Mouse (Mus musculus) embryo, embryonic 10.5 days (tissue): Measurements from ENCODE around the gene Gm1123.

ENCODE experiments used
- DNase-seq: peaks from one replicate; pipeline ENCODE4 v3.0.0-alpha.2; 2015; ENCODE audit warnings: low spot score

Gene Gm1123

DNA sequence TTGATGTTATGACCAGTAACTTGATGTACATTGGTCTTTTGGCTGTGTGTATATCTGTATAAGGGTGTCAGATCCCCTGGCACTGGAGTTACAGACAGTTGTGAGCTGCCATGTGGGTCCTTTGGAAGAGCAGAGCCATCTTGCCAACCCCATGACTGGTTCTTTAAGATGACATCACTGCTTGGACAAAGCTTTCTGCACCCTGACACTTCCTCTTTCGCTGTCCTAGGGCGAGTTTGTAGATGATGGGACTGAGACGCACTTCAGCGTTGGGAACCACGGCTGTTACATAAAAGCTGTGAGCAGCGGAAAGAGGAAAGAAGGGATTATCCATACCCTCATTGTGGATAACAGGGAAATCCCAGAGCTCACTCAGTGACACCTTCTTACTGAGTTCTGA lies 34.2 kb downstream of the Gm1123 start:
- no peak for DNase-seq

DNA sequence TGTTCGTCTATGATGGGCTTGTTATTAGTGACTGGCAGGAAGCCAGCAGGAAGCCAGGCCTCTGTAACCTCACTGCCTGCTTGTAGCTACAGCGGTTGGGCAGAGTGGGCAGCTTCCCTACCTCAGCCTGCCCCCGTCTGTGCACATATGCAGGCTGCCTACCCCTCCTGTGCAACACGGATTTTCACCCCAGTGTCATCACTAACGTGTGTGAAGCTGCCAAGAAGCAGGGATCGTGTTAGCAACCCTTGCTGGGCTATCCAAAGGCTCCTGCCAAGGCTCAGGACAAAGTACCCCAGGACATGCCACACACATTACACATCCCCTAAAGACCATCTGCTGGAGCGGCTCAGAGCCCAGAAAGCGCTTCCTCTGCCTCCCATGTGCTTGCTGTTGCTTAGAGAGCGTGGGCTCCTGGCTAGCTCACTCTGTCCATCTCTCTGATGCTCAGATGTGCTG lies 35.6 kb downstream of the Gm1123 start:
- DNase-seq: no peak

DNA sequence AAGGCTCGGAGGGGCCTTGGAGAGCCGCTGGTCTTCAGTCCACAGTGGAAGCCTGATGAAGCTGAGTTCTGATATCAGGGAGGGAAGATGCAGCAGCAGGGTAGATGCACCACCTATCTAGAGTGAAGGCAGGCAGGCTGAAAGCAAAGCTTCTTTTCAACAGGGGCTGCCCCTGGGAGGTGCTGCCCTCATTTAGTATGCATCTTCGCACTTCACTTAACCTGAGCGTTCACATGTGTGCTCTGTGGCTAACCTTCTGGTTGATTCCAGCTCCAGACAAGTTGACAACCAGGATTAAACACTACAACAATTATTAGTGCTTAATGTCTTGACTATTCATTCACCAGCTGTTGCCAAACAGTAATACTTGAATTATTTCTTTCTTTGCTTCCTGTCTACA lies 41.4 kb downstream of the Gm1123 start:
- DNase-seq: no peak

DNA sequence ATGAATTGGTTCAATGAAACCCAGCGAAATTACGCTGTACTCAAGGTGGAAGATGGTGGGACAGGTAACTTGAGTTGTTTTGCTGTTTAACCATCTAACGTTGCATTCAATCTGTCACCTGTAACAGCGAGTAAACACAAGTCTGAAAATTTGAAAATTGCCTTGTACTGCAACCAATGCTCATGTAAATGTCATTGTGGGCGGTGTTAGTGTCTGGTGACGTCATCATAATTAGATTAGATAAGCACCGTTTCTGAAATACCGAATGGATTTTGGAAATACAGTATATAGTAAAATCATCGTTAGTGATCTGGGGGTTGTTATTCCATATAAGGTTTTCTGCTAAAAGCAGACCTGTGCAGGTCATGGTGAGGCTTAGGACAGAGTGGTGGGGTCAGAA lies 48.4 kb downstream of the Gm1123 start:
- no peak for DNase-seq

DNA sequence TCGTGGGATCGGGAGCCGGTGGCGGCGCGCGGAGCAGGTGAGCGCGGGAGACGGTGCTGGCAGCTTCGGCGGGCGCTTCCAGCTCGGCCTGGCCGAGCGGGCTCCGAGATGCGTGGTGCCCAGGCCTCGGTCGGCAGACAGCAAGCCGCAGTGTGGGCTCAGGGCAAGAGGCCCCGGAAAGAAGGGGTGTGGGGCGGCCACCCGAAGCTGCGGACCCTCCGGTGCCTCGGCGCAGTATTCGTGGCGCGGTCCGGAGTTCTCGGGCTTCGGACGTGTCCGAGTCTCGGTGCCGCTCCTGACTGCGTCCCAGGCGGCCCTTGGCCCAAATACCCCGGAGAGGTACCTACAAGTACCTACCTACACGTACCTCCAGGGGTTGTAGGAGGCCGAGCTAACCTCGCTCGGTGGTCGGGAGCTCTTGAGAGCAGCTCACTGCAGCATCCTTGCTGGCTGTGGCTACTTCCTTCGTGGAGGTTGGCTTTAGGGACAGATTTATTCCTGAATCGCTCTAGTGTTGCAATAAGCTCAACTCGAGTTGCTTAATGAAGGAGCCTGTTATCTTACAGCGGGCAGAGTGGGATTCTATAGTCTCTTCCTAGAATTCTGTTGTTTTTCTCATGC lies 48.9 kb downstream of the Gm1123 start:
- DNase-seq: peak; percentile 49

DNA sequence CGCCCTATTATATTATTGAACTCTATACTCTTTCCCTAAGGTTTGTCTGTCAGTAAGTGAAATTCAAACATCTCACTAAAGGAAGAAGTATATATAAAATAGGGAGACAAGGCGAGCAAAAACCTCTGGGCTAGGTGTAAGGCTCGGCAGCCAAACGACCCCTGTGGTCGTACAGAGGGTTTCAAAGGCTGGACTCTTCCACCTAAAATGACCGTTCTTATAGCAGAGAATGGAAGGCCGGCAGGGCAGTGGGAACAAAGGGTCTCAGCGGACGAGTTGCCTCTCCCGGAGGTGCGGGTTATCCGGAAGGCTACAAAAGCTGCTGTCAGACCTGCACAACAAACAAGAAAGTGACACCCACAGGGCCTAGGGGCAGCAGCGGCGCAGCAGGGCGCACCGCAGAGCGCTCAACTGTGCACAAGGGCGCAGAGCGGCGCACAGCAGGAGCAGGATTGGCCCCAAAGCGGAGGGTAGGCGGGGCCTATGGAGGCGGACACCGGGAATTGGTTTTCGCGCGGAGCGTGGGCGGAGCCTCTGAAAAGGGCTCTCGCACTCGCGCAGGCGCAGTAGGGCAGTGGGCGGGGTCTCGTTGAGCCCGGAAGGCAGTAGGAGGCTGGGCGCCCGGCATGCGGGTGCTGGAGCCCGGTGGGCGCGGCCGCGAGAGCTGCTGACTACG lies 49.6 kb downstream of the Gm1123 start, which contains the start of gene Faim:
Gene Faim, plus strand, starts transcription at position 574 of the 676 bp plus-strand sequence.
- peak; percentile 99 for DNase-seq

DNA sequence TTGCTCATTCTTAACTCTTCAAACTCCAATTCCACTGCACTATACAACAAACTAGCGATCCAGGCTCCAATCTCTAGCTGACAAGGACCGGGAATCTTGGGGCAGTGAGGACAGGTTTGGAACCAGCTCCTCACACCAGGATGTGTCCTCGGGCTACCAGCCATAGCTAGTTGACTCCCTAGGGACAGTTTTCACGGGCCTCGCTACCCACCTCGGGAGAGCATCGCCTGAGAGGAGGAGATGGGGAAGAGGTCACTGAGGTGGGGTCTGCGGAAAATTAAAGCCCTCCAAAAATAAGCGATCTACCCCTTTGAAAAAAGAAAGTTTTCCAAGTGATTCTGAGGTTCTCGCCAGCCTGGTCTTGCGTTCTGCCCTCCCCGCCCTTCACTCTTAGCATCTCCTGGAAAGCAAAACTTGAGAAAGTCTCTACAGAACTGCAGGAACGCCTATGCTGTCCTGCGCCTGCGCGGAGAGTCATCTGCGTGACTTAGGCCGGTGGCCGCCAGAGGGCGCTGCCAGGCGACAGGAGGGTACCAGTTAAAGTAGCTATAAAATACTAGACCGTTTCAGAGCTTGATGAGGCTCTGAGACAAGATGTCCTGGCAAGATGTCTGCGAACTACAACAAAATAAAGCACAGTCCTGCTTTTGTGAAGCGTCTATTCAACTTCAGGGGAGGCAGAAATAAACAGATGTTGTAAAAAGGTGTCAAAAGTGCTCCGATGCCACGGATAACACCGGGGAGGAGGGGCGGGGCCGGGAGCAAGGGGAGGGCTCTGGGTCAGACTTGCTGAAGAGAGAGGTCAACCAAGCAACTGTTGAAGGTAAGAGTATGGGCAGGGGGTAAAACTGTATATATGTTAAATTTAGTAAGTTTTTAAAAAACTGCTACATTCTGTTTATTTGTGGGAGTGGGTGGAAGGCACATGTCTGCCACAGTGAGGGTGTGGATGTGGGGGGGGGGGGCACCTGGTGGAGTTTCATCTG lies 55.8 kb downstream of the Gm1123 start:
- DNase-seq: peak; percentile 93

DNA sequence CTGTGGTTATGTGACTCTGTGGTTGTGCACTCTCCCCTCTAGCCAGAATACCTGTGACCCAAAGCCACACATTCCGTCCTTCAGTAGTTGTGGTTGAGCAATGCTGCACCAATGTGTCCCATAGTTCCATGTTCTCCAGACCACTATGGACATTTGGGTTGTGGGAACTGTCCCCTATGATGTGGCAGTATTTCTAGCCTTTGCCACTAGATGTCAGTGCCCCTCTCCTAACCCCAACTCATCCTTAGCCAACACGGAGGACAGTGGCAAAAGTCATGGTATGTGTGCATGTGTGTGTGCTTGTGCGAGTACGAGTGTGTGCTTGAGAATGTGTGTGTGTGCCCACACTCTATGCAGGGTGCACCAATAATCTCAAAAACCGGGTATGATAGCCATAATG lies 59.0 kb downstream of the Gm1123 start:
- peak; percentile 49 for DNase-seq

DNA sequence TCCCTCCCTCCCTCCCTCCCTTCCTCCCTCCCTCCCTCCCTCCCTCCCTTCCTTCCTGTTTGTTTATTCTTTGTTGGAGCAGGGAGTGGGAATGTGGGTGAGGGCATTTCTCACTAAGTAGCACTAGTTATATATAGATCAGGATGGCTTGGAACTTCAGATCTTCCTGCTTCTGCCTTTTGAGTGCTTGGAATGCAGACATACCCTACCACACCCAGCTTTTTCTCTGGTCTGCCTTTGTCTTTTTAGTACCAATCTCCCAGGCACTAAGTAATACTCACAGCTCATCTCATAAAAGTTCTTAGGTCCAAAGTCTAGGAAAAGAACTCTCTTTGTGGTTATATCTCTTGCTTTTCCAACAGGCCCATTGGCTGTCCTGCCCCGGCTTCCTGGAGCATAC lies 59.4 kb downstream of the Gm1123 start:
- no peak for DNase-seq

DNA sequence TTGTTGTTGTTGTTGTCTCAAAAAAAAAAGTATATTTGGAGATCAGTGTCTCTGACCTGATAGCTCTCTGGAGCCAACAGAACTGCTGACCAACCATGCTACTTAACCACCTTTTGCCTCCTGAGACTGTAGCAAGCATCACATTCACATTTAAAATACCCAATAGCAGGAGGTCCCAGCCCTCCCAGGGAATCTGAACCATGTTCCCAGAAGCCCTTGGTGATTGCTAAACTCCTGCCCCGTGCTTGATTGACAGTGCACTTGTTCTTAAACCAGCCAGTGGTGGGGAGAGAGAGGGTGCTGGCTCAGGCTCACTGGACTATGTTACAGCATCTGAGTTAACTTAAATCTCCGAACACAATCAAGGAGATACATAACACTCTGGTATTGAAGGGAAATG lies 60.6 kb downstream of the Gm1123 start:
- DNase-seq: no peak

DNA sequence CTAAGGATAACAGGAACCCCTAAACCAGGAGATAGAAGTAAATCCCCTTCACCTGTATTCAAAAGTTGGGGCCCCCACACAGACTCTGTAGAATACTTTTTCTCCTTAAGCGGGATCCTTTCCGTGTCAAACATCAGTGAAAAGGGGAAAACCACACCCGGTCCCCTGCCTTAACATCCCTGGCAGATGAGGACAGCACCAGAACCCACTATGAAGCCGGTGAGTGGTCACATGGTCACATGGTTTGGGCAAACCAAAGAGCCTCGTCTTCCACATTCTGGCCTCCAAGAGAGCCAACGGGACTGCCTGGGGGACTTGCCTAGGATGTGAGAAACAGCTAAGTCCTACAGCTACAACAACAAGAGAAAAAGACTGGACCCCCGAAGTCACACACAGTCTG lies 62.0 kb downstream of the Gm1123 start:
- DNase-seq: peak; percentile 44

DNA sequence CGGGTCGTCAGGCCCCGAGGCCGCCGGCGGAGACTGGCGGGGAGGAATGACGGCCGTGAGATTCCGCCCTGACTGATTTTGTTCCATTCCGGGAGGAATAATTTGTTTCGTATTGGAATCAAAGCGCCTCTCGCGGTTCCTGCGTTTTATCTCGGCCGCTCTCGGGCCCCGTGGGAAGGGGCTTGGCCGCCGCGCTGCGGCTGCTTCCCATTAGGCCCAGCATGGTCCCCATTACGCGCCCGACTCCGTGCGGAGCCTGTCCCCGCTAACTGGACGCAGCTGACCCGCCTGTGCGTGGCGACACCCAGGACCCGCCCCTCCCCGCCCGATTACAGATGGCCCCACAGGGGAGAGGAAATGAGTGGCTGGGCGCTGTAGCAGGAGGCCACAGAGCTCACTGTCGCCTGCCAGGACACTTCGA lies 62.4 kb downstream of the Gm1123 start:
- DNase-seq: peak; percentile 59

DNA sequence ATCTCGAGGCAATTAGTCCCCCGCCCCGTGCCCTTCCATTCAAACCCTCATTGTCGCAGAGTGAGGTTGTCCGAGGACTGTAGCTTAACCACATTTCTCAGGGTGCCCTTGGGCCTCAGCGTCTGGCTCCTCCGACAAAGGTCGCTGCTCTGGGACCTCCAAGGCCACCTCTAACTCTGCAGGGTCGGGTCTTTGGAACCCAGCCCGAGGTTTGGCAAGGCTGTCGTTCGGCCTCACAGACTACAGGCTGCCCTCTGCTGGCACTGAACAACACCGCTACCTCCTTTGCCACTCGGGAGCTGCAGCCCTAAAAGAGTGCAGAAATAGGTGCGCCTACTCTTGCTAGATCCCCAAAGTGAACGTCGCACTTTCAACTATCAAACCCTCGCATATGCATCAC lies 70.4 kb downstream of the Gm1123 start:
- DNase-seq: peak; percentile 77

DNA sequence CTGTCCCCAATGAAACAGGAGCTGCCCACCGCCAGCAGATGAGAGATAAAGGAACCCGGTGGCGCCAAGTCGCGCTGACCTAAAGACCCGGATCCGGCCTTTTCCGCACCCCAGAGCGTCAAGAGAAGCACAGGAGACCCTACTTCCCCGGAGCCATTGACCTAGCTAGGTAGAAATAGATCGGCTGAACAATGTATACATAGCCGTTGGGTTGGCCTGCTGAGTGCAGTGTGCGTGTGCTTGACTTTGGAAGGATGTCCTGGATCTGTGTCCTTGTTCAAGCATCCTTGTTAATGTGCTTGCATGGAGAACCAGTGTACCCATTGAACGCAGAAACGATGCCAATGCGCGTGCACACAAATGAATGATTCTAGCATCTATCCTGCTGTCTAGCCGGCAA lies 71.9 kb downstream of the Gm1123 start:
- DNase-seq: peak; percentile 43

DNA sequence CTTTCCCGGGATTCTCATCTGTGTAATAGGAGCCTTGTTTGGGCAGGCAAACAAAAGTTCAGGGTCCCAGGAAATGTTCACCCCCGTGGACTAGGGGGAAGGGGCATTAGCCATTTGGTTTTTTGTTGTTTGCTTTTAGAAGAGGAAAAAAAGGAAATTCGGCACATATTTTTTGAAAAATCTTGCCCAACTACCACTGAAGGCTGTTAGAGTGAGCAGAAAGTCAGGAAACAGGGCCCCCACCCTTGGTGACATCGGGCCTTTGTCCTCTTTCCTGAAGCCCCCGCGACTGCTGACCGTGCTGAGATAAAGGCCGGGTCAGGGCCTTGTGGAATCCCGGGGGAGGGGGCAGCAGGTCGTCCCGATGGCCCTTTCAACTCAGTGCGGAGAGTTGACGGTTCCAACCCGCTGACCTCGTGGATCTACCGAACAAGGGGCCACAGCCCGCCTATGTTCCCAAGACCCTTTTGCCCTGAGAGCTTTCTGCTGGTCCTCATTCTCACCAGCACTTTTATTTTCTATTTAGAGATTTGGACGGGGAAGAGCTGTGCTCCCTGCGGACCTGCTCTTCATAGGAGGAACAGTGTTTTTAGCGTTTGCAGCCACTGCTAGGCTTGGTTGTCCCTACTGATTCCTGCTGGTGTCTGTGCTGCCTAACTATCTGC lies 72.9 kb downstream of the Gm1123 start:
- peak; percentile 65 for DNase-seq

DNA sequence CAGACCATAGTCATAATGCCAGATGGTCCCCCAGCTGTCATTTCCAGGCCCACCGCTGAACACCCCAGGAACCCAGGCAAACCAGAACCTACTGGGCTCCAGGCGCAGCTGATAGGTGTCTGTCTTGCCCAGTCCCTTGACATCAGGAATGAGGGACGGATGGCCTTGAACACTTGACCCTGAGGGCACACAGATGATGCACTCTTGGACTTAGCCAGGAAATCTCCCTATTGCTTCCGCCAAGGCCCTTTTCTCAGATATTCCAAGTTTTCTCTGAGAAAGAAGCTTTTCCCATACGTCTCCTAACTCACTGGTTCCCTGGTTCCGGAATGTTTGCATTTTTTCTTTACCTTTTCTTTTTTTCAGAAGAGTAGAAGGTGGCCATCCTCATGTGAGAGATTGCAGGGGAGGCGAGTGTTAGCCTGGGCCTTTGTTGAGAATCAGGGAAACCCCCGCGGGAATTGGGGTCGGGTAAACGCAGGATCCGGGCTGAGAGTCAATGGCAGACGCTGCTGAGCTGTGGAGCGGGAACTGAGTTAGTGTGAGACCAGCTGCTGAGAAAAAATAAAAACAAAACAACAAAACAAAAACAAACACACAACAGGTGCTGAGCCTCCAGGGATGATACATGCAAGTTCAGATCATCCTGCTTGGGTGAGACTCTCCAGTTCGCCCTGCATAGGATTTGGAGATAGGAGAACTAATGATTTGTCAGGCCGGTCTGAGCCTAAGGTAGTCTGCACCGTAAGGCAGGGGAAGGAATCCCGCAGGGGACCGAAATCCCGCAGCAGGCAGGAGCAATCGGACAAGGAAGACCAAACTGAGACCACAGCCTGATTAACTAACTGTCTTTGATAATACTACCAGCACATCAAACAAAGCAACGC lies 73.7 kb downstream of the Gm1123 start:
- DNase-seq: peak; percentile 46

DNA sequence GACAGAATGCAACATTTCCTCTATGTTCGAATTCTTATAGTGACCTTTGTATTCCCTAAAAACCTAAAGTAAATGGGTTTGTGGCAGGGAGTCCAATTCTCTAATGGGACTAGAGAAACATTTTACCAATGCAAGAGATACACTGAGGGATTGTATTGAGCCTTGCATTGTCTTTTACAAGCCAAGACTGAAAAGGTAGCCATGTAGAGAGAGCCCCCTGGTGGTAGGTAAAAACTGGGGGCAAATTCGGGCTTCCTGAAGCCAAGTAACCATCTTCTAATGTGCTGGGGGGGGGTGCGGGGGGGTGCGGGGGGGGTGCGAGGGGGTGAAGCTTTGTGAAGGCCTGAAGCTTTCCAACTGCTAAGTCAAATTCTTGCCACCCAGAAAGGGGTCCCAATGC lies 75.2 kb downstream of the Gm1123 start:
- no peak for DNase-seq

DNA sequence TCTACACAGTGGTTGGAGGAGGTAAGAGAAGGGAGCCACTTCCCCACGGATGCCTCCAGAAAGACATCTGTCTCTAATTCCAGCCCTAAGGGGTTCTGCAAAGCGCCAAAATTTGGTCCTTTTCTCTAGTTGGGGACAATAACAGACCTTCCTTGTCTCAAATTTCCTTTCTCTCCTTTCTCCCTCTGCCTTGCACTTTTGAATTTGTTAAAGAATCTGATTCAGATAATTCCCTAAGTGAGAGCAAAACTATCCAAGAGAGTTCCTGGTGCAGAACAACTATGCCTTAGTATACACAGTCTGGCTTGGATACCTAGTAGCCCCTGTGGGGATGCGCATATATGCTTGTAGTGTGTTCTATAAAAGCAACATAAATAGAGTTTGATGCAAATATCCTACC lies 75.7 kb downstream of the Gm1123 start:
- no peak for DNase-seq

DNA sequence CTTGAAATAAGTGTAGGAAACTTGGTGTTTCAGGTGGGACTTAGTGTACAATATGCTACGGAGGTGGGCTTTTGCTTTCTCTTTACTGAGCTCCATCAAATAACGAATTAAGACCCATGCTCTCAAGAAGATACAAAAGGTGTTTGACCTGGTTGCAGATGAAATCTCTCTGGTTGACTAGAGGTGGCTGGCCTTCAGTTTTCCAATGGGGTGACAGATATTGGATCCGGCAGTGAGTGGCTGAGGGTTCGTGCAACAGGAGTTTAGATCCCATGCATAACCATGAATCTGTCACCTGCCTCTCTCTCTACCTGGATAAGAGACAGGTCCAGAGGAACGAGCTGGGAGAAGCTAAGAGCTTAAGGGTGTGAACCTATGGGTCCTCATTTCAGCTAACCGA lies 76.9 kb downstream of the Gm1123 start:
- DNase-seq: peak; percentile 46

DNA sequence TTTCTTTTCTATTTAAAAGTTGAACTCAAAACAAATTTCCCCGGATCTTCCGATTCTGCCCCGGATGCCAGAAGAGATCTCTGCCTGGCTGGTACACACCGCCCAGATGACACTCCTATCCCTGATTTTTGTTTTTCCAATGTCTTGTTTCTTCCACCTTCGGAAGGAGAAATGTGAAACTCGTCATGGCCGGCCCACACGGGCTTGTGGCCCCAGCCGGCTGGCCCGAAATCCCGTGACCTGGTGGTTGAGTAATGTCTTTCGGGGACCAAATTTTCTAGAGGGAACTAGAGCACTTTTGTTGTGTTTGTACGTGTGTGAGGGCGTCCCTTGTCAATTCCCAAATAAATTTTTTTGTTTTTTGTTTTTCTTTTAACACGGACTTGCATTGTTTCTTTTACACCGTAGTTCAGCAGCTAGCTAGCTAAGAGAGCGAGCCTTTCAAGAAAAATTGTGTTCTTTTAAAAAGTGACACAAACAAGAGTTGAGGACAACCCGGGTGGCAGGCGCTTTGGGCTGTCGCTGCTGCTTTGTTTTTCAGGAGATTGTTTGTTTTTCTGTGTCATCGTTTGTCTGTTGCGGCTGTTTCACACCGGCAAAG lies 77.7 kb downstream of the Gm1123 start:
- peak; percentile 57 for DNase-seq
